In the genomic region with DNA sequence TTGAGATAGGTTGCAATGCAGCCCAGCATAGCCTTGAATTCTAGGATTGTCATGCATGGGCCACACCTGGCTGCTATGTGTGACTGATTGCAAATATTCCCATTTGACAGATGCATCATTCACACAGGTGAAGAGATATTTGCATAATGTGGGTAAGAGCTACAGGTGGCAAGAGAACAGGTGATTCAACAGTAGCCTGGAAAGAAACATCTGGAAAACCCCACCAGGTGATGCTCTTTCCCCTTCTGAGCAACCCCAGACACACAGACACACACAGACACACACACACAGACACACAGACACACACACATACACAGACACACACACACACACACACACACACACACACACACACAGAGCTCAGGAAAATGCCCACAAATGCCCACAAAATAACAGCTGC, we compare ENCODE assay signal across 1 mouse cellular context.
TF ChIP-seq lines count a peak whose summit lies in the region.

No protein-coding gene starts in this region.

TF ChIP-seq in CH12.LX, 34 proteins besides CTCF, POLR2A, EP300 and RAD21:
- TF ChIP-seq MEF2A (IDR thresholded peaks at IDR 0.05; ENCODE audit: borderline replicate concordance, low read depth, low read length) (0 out of 2 replicates have a peak, but pooled peaks have one; percentile 2), SIN3A (IDR thresholded peaks at IDR 0.05; ENCODE audit: low read length) (no peak), ETS1 (conservative IDR thresholded peaks at IDR 0.05; ENCODE audit: low read depth, low read length) (peak; percentile 59)
